Mouse (Mus musculus): ENCODE measurements at regions not wholly inside any gene's neighbourhood (a gene's known extent, or its start where the extent isn't known, plus 50 kb on each side); places are given as distances from the start of the nearest gene placed in this dataset.

GRCm38 (mm10) chr14:68807918-68808317, 486.2 kb downstream of the Synb start:
- no peak for ATAC-seq (ENCODE audit: insufficient number of reproducible peaks, low FRiP score, low TSS enrichment)

- no peak for ATAC-seq (ENCODE audit: insufficient number of reproducible peaks, low FRiP score, low TSS enrichment)
Observed at GRCm38 (mm10) chr14:68806646-68807045, 487.5 kb downstream of the Synb start.

DNA sequence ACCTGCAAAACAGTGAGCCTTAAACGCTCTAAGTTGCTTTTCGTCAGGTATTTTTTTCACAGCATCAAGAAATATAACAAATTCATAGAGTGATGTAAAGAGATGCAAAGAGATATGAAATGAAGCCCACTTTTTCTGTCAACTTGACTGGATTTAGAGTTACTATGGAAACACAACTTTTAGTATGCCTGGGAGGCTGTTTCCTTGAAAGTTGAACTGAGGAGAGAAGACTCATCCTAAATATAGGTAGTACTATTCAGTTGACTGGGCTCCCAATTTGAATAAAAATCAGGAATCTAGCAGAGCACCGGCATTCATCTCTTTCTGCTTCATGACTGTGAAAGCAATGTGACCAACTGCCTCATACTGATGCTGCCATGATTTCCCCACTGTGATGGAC, 509.7 kb downstream of the Synb start:
- no peak for ATAC-seq (ENCODE audit: insufficient number of reproducible peaks, low FRiP score, low TSS enrichment)

- no peak for ATAC-seq (ENCODE audit: insufficient number of reproducible peaks, low FRiP score, low TSS enrichment)
Observed at GRCm38 (mm10) chr14:68783216-68783615, 510.9 kb downstream of the Synb start.

GRCm38 (mm10) chr14:68770411-68770810, 523.7 kb downstream of the Synb start:
- no peak for ATAC-seq (ENCODE audit: insufficient number of reproducible peaks, low FRiP score, low TSS enrichment)

GRCm38 (mm10) chr14:68762916-68763315, 531.2 kb downstream of the Synb start:
- ATAC-seq (ENCODE audit: insufficient number of reproducible peaks, low FRiP score, low TSS enrichment), result peak; percentile 86

DNA sequence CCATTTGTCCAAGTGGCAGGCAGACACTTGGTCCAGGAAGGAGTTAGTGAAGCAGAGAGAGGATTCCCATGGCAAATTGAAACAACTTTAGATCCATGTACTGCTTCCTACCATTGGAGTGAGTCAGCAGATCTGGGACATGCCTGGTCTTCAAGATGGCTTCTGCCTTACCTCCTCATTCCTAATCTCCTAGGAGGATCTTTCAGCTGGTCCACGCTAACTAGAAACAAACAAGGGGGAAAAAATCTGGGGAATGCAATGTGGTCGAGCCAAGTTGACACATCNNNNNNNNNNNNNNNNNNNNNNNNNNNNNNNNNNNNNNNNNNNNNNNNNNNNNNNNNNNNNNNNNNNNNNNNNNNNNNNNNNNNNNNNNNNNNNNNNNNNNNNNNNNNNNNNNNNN, 549.4 kb downstream of the Synb start:
- no peak for ATAC-seq (ENCODE audit: insufficient number of reproducible peaks, low FRiP score, low TSS enrichment)

GRCm38 (mm10) chr14:68738474-68738873, 555.6 kb downstream of the Synb start:
- no peak for ATAC-seq (ENCODE audit: insufficient number of reproducible peaks, low FRiP score, low TSS enrichment)

- peak; percentile 58; the same call in 1 of the 2 replicates for ATAC-seq (ENCODE audit: insufficient number of reproducible peaks, low FRiP score, low TSS enrichment)
Observed at GRCm38 (mm10) chr14:68735756-68736155, 558.3 kb downstream of the Synb start.

- ATAC-seq (ENCODE audit: insufficient number of reproducible peaks, low FRiP score, low TSS enrichment), result no peak
Observed at GRCm38 (mm10) chr14:68721156-68721555, 572.9 kb downstream of the Synb start.

- ATAC-seq (ENCODE audit: insufficient number of reproducible peaks, low FRiP score, low TSS enrichment), result no peak
Observed at GRCm38 (mm10) chr14:68719429-68720160, 574.5 kb downstream of the Synb start.

DNA sequence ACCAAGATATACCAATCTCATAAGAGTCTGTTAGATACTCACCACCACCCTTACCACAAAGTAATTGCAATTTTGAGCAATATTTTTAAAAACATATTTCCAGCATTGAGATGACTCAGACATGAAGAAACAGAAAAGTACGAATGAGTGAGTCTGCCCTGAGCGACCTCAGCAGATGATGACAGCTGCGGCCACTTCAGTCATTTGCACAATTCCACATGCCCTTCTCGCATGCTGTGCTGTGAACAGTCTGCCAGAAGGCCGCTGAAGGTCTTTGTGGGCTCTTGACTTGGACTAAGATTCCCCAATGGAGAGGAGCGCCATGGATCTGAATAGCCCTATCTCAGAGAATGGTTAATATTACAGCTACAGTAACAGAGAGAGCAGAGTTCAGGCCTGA, 575.3 kb downstream of the Synb start:
- ATAC-seq (ENCODE audit: insufficient number of reproducible peaks, low FRiP score, low TSS enrichment), result no peak
